22 mouse cellular contexts compared by ENCODE assay signal in the genomic region with DNA sequence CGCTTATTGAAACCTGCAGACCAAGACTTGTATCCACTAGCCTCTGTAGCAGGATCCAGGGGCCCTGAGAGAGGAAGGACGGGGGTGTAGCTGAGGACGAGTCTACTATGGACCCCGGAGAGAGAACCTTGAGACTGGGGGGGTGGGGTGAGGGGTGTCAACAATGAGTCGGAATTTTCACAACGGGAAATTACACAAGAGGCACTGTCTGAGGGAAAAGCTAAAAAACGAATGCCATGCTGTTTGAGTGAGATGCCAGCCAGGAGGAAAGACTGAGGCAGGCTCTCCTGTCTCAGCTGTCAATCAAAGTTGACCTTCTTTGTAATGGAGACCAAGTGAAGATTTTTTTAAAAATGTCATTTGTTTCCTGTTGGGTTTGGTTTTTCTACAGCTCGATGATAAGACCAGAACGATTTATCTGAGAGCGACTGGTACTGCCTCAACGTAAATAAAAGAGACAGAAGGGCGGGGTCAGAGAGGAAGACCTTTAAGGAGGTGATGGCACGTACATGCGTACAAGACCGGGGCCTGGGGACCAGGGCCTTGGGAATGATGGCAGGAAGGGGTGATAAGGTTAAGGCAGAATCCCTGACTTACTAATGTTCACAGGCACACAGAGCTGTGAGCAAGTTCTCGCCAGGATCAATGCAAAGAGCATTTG. TPM values are rescaled to one million over a fixed set of nuclear protein-coding genes. Genes with fewer than 3 reads are reported as not detected.
DNase-seq lines count a peak whose midpoint lies in the region; ATAC-seq and TF ChIP-seq lines count a peak whose summit lies in the region.
"Had no signal": no experiment of that assay in that cellular context is flagged by ENCODE, and none has a peak within 500 bp of the region (broad histone marks: within the 10 kb centered on the region; RNA-seq: fewer than 3 reads in every experiment).

No protein-coding gene starts in this region.

- DNase-seq in c-Kit-positive CD71-negative TER-119-negative erythroid progenitor cells, embryonic 14.5 days (ENCODE audit: low read depth): peak; percentile 18
- peak; percentile 2 for DNase-seq in liver, embryonic 13.5 days
- DNase-seq in layer of hippocampus, adult 2 months (ENCODE audit: low spot score in 2 of 2): no peak
- DNase-seq in adrenal gland, postnatal 10 days: no peak
- DNase-seq: adrenal gland, adult 8-10 months; cerebellum, adult 9-10 months; gastrocnemius, postnatal 25 days; heart, postnatal 14 days; kidney, adult 11 months; kidney, postnatal 14 days; layer of hippocampus, adult 9-11 months; right cerebral cortex, postnatal 4 days had no signal

- H3K27ac ChIP-seq in liver, embryonic 13.5 days: no peak overlapping the region
- H3K27ac ChIP-seq in kidney, embryonic 15.5 days: no peak overlapping the region
- H3K27ac ChIP-seq in layer of hippocampus, adult 2 months: no peak overlapping the region
- H3K27ac ChIP-seq: embryonic facial prominence, embryonic 15.5 days; forebrain, embryonic 12.5 days; hindbrain, embryonic 14.5 days; neural tube, embryonic 13.5 days had no signal

- H3K36me3 ChIP-seq in erythroblast, embryonic 14.5 days (ENCODE audit: control insufficient read depth): no peaks in the 10 kb centered on the region
- H3K36me3 ChIP-seq in liver, embryonic 13.5 days: no peaks in the 10 kb centered on the region
- H3K36me3 ChIP-seq in kidney, embryonic 15.5 days: no peaks in the 10 kb centered on the region
- H3K36me3 ChIP-seq: embryonic facial prominence, embryonic 15.5 days; forebrain, embryonic 12.5 days; neural tube, embryonic 13.5 days had no signal

- H3K27me3 ChIP-seq in erythroblast, embryonic 14.5 days (ENCODE audit: control insufficient read depth): no peaks in the 10 kb centered on the region
- H3K27me3 ChIP-seq in liver, embryonic 13.5 days: no peaks in the 10 kb centered on the region
- H3K27me3 ChIP-seq in kidney, embryonic 15.5 days: no peaks in the 10 kb centered on the region
- H3K27me3 ChIP-seq: embryonic facial prominence, embryonic 15.5 days; forebrain, embryonic 12.5 days; neural tube, embryonic 13.5 days had no signal

- no peak for ATAC-seq in erythroblast, adult 5-6 weeks (replicated peaks; ENCODE audit: low FRiP score, poor library complexity, severe bottlenecking)
- no peak for ATAC-seq in liver, embryonic 13.5 days (ENCODE audit: low read depth)
- ATAC-seq in monocyte, adult 5-6 weeks (replicated peaks; ENCODE audit: insufficient number of reproducible peaks, low FRiP score, low TSS enrichment, poor library complexity, severe bottlenecking): peak; percentile 56
- ATAC-seq in kidney, embryonic 15.5 days (replicated peaks; ENCODE audit: low FRiP score): no peak
- ATAC-seq: lung, postnatal 0 days had no signal

- no peak overlapping the region for H3K9ac ChIP-seq in liver, embryonic 13.5 days
- no peak overlapping the region for H3K9ac ChIP-seq in kidney, embryonic 15.5 days
- H3K9ac ChIP-seq: embryonic facial prominence, embryonic 15.5 days; forebrain, embryonic 12.5 days; hindbrain, embryonic 14.5 days; neural tube, embryonic 13.5 days had no signal

- peak overlapping the region; percentile 13 for H3K4me3 ChIP-seq in erythroblast, embryonic 14.5 days (replicated peaks)
- H3K4me3 ChIP-seq in liver, embryonic 13.5 days (replicated peaks): no peak overlapping the region
- no peak overlapping the region for H3K4me3 ChIP-seq in kidney, embryonic 15.5 days (replicated peaks)
- H3K4me3 ChIP-seq in layer of hippocampus, adult 2 months: no peak overlapping the region
- H3K4me3 ChIP-seq: embryonic facial prominence, embryonic 15.5 days; forebrain, embryonic 12.5 days; neural tube, embryonic 13.5 days had no signal

- no peaks in the 10 kb centered on the region for H3K9me3 ChIP-seq in erythroblast, embryonic 14.5 days (ENCODE audit: control insufficient read depth, low read length)
- H3K9me3 ChIP-seq in liver, embryonic 13.5 days (replicated peaks): no peaks in the 10 kb centered on the region
- no peaks in the 10 kb centered on the region for H3K9me3 ChIP-seq in kidney, embryonic 15.5 days (replicated peaks)
- H3K9me3 ChIP-seq: embryonic facial prominence, embryonic 15.5 days; forebrain, embryonic 12.5 days had no signal

- H3K4me1 ChIP-seq in erythroblast, embryonic 14.5 days (ENCODE audit: control insufficient read depth): peaks cover 28% of the 10 kb centered on the region
- peaks cover 25% of the 10 kb centered on the region for H3K4me1 ChIP-seq in liver, embryonic 13.5 days (replicated peaks)
- no peaks in the 10 kb centered on the region for H3K4me1 ChIP-seq in kidney, embryonic 15.5 days
- H3K4me1 ChIP-seq: embryonic facial prominence, embryonic 15.5 days; forebrain, embryonic 12.5 days; neural tube, embryonic 13.5 days had no signal

- no peak for TF ChIP-seq CTCF in layer of hippocampus, adult 2 months (conservative IDR thresholded peaks at IDR 0.05)

- WGBS in liver, embryonic 13.5 days (ENCODE audit: insufficient replicate concordance): 25% methylated on average over 16 of the region's 16 CpGs
- WGBS in kidney, embryonic 15.5 days: 75% methylated on average over 16 of the region's 16 CpGs

- peak overlapping the region; percentile 39 for H3K4me2 ChIP-seq in liver, embryonic 13.5 days
- H3K4me2 ChIP-seq in kidney, embryonic 15.5 days: no peak overlapping the region
- H3K4me2 ChIP-seq: embryonic facial prominence, embryonic 15.5 days; forebrain, embryonic 12.5 days; heart, embryonic 11.5 days; hindbrain, embryonic 14.5 days; neural tube, embryonic 13.5 days had no signal

RNA-seq across cellular contexts. Expression of a gene that starts 37.9 kb away (rescaled TPM):
- not detected in 2 replicates for polyA plus RNA-seq in erythroblast, embryonic 14.5 days (2012)
- total RNA-seq in erythroblast, adult 5-6 weeks (2015; ENCODE audit: low replicate concordance): not detected in 2 replicates
- 0.14 TPM in 1 of 2 replicates, not detected in the other for total RNA-seq in erythroblast, adult 5-6 weeks (2017; ENCODE audit: low replicate concordance)
- 0.06 and 0.07 TPM in 2 replicates for polyA plus RNA-seq in liver, embryonic 13.5 days (2015; fragmentation: Nextera tagmentation; extraction: Ambion mirVana)
- 0.19 TPM in 1 of 3 replicates, not detected in the others for total RNA-seq in monocyte, adult 5-6 weeks (2017)
- polyA plus RNA-seq in kidney, embryonic 15.5 days (2015; fragmentation: Nextera tagmentation; extraction: Ambion mirVana): 0.26 and 0.62 TPM in 2 replicates
- 1 to 10 TPM; 1.5 to 1.6 TPM for total RNA-seq in layer of hippocampus, adult 2 months (2021)
- total RNA-seq in adrenal gland, postnatal 10 days (2021): 10 to 100 TPM in 1 of 2 experiments, 1 to 10 TPM in 1; 3.8 to 14.6 TPM
- polyA plus RNA-seq: forebrain, embryonic 12.5 days had no signal

Comparison
In these comparisons a context has a peak if more than half of its experiments do, and no peak if none do; other contexts are left out.
1. DNase-seq: peak in c-Kit-positive CD71-negative TER-119-negative erythroid progenitor cells, embryonic 14.5 days (single experiment) and liver, embryonic 13.5 days (single experiment); none in layer of hippocampus, adult 2 months (0 of 2) and adrenal gland, postnatal 10 days (single experiment).